Mouse (Mus musculus) monocyte, adult 5-6 weeks (primary cell): ENCODE results near the gene Kdm4d. TPM values are rescaled to one million over a fixed set of nuclear protein-coding genes. Genes with fewer than 3 reads are reported as not detected.
"Not testable (repeated sequence)": the region's sequence is repeated elsewhere in the genome, so short reads cannot be mapped to it uniquely, and the experiment has no call there.

Source experiments
- ATAC-seq: fragments of 153-309, 156-312 bp; replicated peaks from 2 replicates; pipeline ENCODE4 v1.8.0; 2017; ENCODE audit warnings: mild to moderate bottlenecking; ENCODE audit not compliant: low TSS enrichment, insufficient number of reproducible peaks, severe bottlenecking, poor library complexity, low FRiP score
- total RNA-seq: library from RNA; stranded (forward); fragments of 200-1000, 200-491, 200-594 nt; gene quantifications from 3 replicates; pipeline ENCODE4 v1.2.3, GENCODE M21; 2017

Gene Kdm4d
- total RNA-seq, 1 experiment from 2014 or later = 1.7 TPM

DNA sequence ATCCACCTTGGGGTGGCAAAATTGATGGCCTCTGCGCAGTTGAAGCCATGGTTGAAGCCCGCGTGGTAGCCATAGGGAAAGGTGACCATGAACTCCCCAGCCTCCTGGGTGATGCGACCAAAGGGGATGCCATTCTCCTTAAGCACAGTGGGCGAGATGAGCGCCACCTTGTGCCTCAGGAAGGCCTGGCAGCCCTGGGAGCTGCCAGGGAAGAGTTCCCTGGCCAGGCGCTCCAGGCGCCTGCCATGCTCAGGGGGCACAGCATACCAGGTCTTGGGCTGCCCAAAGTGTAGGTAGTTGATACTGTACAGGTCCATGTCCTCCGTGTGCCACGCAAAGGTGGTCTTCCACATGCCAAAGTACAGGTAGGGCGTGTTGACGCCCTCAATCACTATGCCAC, 36.6 kb downstream of the Kdm4d start:
- not testable (repeated sequence) for ATAC-seq

DNA sequence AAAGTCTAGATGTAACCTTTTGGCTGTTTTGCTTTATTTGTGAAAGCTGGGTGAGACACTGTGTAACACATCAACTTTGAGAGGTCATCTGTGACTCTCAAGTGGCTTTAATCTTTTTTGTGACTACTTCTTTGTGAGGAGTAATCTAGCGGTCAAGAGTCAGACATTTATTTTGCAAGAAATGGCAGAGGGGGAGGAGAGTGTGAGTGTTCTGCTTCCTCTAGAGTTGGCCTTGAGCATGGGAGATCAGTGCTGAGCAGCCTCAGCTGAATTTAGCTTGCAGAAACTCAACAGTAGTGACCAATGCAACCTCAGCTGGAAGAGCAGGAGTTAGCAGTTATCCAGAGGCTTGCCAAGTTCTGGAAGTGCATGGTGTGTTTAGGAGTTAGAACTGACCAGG, 37.7 kb downstream of the Kdm4d start:
- not testable (repeated sequence) for ATAC-seq

DNA sequence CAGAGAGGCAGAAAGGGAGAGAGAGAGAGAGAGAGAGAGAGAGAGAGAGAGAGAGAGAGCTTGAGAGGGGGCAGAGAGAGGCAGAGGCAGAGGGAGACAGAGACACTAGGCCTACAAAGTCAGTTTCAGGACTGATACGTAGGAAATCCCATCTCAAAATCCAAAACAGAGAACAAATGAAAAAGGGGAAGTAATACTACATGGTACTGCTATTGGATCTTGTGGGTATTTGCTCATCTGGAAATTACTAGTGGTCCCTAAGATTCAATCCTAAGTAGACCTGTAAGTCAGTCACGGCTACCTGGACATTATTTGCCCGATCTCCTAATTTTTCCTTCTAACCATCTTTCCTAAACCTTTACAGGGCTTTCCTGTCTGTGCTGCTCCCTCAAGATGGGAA, 44.0 kb downstream of the Kdm4d start:
- ATAC-seq = no peak

DNA sequence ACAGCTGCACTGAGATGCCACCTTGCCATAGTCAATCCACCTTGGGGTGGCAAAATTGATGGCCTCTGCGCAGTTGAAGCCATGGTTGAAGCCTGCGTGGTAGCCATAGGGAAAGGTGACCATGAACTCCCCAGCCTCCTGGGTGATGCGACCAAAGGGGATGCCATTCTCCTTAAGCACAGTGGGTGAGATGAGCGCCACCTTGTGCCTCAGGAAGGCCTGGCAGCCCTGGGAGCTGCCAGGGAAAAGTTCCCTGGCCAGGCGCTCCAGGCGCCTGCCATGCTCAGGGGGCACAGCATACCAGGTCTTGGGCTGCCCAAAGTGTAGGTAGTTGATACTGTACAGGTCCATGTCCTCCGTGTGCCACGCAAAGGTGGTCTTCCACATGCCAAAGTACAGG, 49.2 kb downstream of the Kdm4d start:
- ATAC-seq = not testable (repeated sequence)

DNA sequence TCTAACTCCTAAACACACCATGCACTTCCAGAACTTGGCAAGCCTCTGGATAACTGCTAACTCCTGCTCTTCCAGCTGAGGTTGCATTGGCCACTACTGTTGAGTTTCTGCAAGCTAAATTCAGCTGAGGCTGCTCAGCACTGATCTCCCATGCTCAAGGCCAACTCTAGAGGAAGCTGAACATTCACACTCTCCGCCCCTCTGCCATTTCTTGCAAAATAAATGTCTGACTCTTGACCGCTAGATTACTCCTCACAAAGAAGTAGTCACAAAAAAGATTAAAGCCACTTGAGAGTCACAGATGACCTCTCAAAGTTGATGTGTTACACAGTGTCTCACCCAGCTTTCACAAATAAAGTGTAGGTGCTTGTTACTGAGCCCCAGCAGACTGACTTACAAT, 53.2 kb downstream of the Kdm4d start:
- not testable (repeated sequence) for ATAC-seq

DNA sequence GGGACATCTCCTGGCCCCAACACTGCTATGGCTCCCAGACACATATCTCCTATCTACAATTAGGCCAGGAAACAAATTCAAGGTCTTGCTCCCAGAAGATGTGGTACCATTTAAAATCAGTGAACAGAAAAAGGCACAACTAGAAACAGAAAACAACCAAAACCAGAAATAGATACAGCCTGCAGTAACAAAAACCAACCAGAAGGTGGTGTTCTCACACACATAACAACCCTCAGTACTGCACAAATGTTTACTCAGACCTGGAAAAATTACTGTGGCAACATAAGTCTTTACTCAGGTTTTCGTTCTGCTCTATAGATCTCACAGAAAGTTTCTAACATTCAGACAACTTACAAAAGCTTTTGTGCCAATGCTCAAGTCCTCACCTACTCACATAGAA, 59.9 kb downstream of the Kdm4d start:
- ATAC-seq = no peak

DNA sequence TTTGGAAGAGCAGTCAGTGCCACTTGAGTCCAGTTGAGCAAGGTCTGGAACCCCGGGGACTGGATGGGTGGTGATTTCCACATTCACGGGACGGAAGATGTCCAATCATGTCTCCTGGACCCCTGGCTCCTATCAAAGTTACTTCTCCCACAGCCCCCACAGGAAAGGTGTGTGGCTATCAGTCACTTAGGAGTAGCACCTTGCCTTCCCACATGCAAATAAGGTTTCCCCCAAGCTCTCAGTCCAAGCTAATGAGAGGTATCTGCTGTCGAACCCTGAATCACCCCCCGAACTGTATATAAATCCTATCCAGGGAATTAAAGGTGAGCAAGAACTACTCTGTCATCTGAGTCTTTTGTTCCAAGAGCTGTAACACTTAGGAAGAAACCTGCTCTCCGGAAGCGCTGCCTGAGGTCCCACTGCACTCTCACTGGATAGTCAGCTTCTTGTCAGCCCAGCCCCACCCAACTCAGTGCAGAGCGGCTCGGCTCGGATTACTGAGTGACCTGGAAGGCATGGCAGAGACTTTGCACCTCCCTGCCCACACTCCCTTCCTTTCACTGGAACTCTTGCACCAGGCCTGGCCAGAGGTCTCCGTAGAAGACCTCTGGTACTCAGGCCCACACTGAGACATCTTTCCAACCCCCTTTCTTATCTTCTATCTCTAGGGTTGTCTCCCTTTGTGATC, 66.9 kb downstream of the Kdm4d start:
- ATAC-seq = no peak

Other genes with a start within 250 kb of the Kdm4d start
- gene Sesn3, start 225.4 kb downstream of the Kdm4d start, total RNA-seq = 24.4 to 44.6 TPM (median 27.5 TPM) in 3 replicates
- 9.1 to 14.7 TPM (median 11.1 TPM) in 3 replicates for gene Endod1, start 119.0 kb downstream of the Kdm4d start, total RNA-seq
- gene Cwc15, start 135 bp upstream of the Kdm4d start, total RNA-seq = 234 to 340 TPM (median 320 TPM) in 3 replicates
- not detected in 3 replicates for gene Amotl1, start 144.6 kb upstream of the Kdm4d start, total RNA-seq
- not detected in 3 replicates for gene Piwil4, start 240.3 kb upstream of the Kdm4d start, total RNA-seq